Mouse (Mus musculus) macrophage (primary cell): ENCODE measurements around the gene Olfml1. TPM values are rescaled to one million over a fixed set of nuclear protein-coding genes. Genes with fewer than 3 reads are reported as not detected.

ENCODE experiments used
- H3K27ac ChIP-seq: fragments of 350-480 bp; formaldehyde crosslinking; 2 replicates; pipeline ENCODE4 v1.9.0; 2021
- H3K36me3 ChIP-seq: fragments of 350-480 bp; formaldehyde crosslinking; 2 replicates; pipeline ENCODE4 v1.9.0; 2021; ENCODE audit errors: inconsistent target
- H3K4me3 ChIP-seq: fragments of 350-480 bp; formaldehyde crosslinking; 2 replicates; pipeline ENCODE4 v1.9.0; 2021; ENCODE audit errors: inconsistent target
- H3K79me2 ChIP-seq: fragments of 350-480 bp; formaldehyde crosslinking; 2 replicates; pipeline ENCODE4 v1.9.0; 2021; ENCODE audit errors: inconsistent target
- WGBS: methylation state at CpG from one replicate; pipeline ENCODE4 v1.1.7; 2026; ENCODE audit warnings: inconsistent platforms; ENCODE audit not compliant: missing documents; 5-methylcytosine and 5-hydroxymethylcytosine counted together
- polyA plus RNA-seq: library from polyadenylated mRNA; stranded (reverse); fragments of 250-400 nt; gene quantifications from 3 replicates; pipeline ENCODE4 v1.2.4, GENCODE M21; 2018; ENCODE audit warnings: inconsistent platforms

Olfml1 gene
- polyA plus RNA-seq, 1 experiment from 2014 or later, result not detected

- WGBS, result 70% methylated on average over 1 of the region's 1 CpGs
- Histone ChIP-seq H3K27ac (no peak overlapping the region), H3K79me2 (peaks cover 55% of the 10 kb centered on the region; the same call in 1 of the 2 replicates), H3K36me3 (no peaks in the 10 kb centered on the region), H3K4me3 (no peak overlapping the region)
Measured at GRCm38 (mm10) chr7:107607766-107608165, 40.5 kb downstream of the Olfml1 start.

- Histone ChIP-seq H3K36me3 (no peaks in the 10 kb centered on the region), H3K79me2 (peaks cover 54% of the 10 kb centered on the region; the same call in 1 of the 2 replicates), H3K4me3 (no peak overlapping the region), H3K27ac (no peak overlapping the region)
- 96% methylated on average over 2 of the region's 2 CpGs for WGBS
Measured at GRCm38 (mm10) chr7:107609622-107610255, 42.5 kb downstream of the Olfml1 start.

- Histone ChIP-seq H3K36me3 (no peaks in the 10 kb centered on the region), H3K79me2 (peaks cover 49% of the 10 kb centered on the region; the same call in 1 of the 2 replicates), H3K27ac (no peak overlapping the region), H3K4me3 (no peak overlapping the region)
- 84% methylated on average over 5 of the region's 5 CpGs for WGBS
Measured at GRCm38 (mm10) chr7:107610880-107611279, 43.6 kb downstream of the Olfml1 start.

GRCm38 (mm10) chr7:107618028-107618992 lies 51.1 kb downstream of the Olfml1 start:
- WGBS, result 60% methylated on average over 10 of the region's 11 CpGs
- Histone ChIP-seq H3K4me3 (no peak overlapping the region), H3K79me2 (peaks cover 33% of the 10 kb centered on the region; the same call in 1 of the 2 replicates), H3K27ac (no peak overlapping the region), H3K36me3 (no peaks in the 10 kb centered on the region)

- H3K4me3 ChIP-seq, result no peak overlapping the region
- 86% methylated on average over 4 of the region's 4 CpGs for WGBS
- no peak overlapping the region for H3K27ac ChIP-seq
- H3K36me3 ChIP-seq, result no peaks in the 10 kb centered on the region
- H3K79me2 ChIP-seq, result peaks cover 24% of the 10 kb centered on the region; the same call in 1 of the 2 replicates
Measured at GRCm38 (mm10) chr7:107619225-107619624, 52.0 kb downstream of the Olfml1 start.

- Histone ChIP-seq H3K4me3 (no peak overlapping the region), H3K79me2 (peaks cover 18% of the 10 kb centered on the region; the same call in 1 of the 2 replicates), H3K27ac (no peak overlapping the region), H3K36me3 (no peaks in the 10 kb centered on the region)
- 25% methylated on average over 3 of the region's 3 CpGs for WGBS
Measured at GRCm38 (mm10) chr7:107620137-107620536, 52.9 kb downstream of the Olfml1 start.

GRCm38 (mm10) chr7:107624432-107624831 lies 57.2 kb downstream of the Olfml1 start:
- WGBS, result 69% methylated on average over 3 of the region's 3 CpGs
- Histone ChIP-seq H3K36me3 (no peaks in the 10 kb centered on the region), H3K27ac (no peak overlapping the region), H3K79me2 (peaks cover 18% of the 10 kb centered on the region; the same call in 1 of the 2 replicates), H3K4me3 (no peak overlapping the region)

- WGBS, result 95% methylated on average over 2 of the region's 2 CpGs
- H3K27ac ChIP-seq, result no peak within 1 kb of the TSS
Measured at GRCm38 (mm10) chr7:107625061-107625460, 57.8 kb downstream of the Olfml1 start, which contains the start of gene 5330417H12Rik. TSS of gene 5330417H12Rik (minus strand) at chr7:107625161.

GRCm38 (mm10) chr7:107625781-107626180 lies 58.5 kb downstream of the Olfml1 start:
- H3K36me3 ChIP-seq, result no peaks in the 10 kb centered on the region
- peaks cover 23% of the 10 kb centered on the region; the same call in 1 of the 2 replicates for H3K79me2 ChIP-seq
- 96% methylated on average over 6 of the region's 6 CpGs for WGBS
- no peak overlapping the region for H3K27ac ChIP-seq
- no peak overlapping the region for H3K4me3 ChIP-seq

More at GRCm38 (mm10) chr7:107625061-107625460, 57.8 kb downstream of the Olfml1 start, which contains the start of gene 5330417H12Rik:
- H3K4me3 ChIP-seq, result no peak within 1 kb of the TSS
- no peaks in the 10 kb centered on the region for H3K36me3 ChIP-seq
- peaks cover 21% of the 10 kb centered on the region; the same call in 1 of the 2 replicates for H3K79me2 ChIP-seq

- Histone ChIP-seq H3K36me3 (no peaks in the 10 kb centered on the region), H3K4me3 (no peak overlapping the region), H3K27ac (no peak overlapping the region), H3K79me2 (peaks cover 6% of the 10 kb centered on the region; the same call in 1 of the 2 replicates)
Measured at GRCm38 (mm10) chr7:107628383-107628782, 61.1 kb downstream of the Olfml1 start.

- H3K36me3 ChIP-seq, result 0 out of 2 replicates have a peak, but pooled peaks cover under 1% of the 10 kb centered on the region
- WGBS, result 91% methylated on average over 4 of the region's 4 CpGs
- peaks cover 6% of the 10 kb centered on the region; the same call in 1 of the 2 replicates for H3K79me2 ChIP-seq
- no peak overlapping the region for H3K4me3 ChIP-seq
- H3K27ac ChIP-seq, result no peak overlapping the region
Measured at GRCm38 (mm10) chr7:107633201-107633600, 66.0 kb downstream of the Olfml1 start.

- Histone ChIP-seq H3K36me3 (peaks cover 7% of the 10 kb centered on the region; the same call in 1 of the 2 replicates), H3K4me3 (no peak overlapping the region), H3K27ac (no peak overlapping the region), H3K79me2 (no peaks in the 10 kb centered on the region)
- 75% methylated on average over 7 of the region's 7 CpGs for WGBS
Measured at GRCm38 (mm10) chr7:107637398-107637797, 70.2 kb downstream of the Olfml1 start.

- no peaks in the 10 kb centered on the region for H3K79me2 ChIP-seq
- H3K27ac ChIP-seq, result no peak overlapping the region
- peaks cover 7% of the 10 kb centered on the region; the same call in 1 of the 2 replicates for H3K36me3 ChIP-seq
- H3K4me3 ChIP-seq, result no peak overlapping the region
- 88% methylated on average over 5 of the region's 5 CpGs for WGBS
Measured at GRCm38 (mm10) chr7:107638026-107638425, 70.8 kb downstream of the Olfml1 start.
